In genomic region chr14:117293746-117294145, GRCm38 (mm10) we compare ENCODE assay signal across 26 mouse cellular contexts.
DNase-seq lines count a peak whose midpoint lies in the region; ATAC-seq and TF ChIP-seq lines count a peak whose summit lies in the region.
"Had no signal": no experiment of that assay in that cellular context is flagged by ENCODE, and none has a peak within 500 bp of the region (broad histone marks: within the 10 kb centered on the region; RNA-seq: fewer than 3 reads in every experiment).

No protein-coding gene starts in this region.

- no peaks in the 10 kb centered on the region for H3K4me1 ChIP-seq in embryonic facial prominence, embryonic 11.5 days (ENCODE audit: control insufficient read depth, insufficient read depth, low read length)
- H3K4me1 ChIP-seq in embryonic facial prominence, embryonic 10.5 days, result no peaks in the 10 kb centered on the region
- H3K4me1 ChIP-seq in midbrain, embryonic 11.5 days (ENCODE audit: control insufficient read depth, insufficient read depth, low read length), result 0 out of 2 replicates have a peak, but pooled peaks cover 3% of the 10 kb centered on the region
- no peaks in the 10 kb centered on the region for H3K4me1 ChIP-seq in midbrain, embryonic 14.5 days (ENCODE audit: control insufficient read depth, insufficient read depth, low read length)
- H3K4me1 ChIP-seq in embryonic fibroblast, embryonic 13.5 days (ENCODE audit: control insufficient read depth, insufficient read depth, low read length), result no peaks in the 10 kb centered on the region
- H3K4me1 ChIP-seq: embryonic facial prominence, embryonic 12.5 days had no signal

- TF ChIP-seq POLR2A in embryonic fibroblast, embryonic 13.5 days (IDR thresholded peaks at IDR 0.05; ENCODE audit: low read depth, low read length), result no peak

- TF ChIP-seq CTCF in embryonic fibroblast, embryonic 13.5 days (IDR thresholded peaks at IDR 0.05; ENCODE audit: borderline replicate concordance, insufficient read depth, low read length), result no peak

- H3K4me3 ChIP-seq in embryonic facial prominence, embryonic 11.5 days (ENCODE audit: low read depth, low read length), result no peak overlapping the region
- H3K4me3 ChIP-seq in embryonic facial prominence, embryonic 10.5 days, result no peak overlapping the region
- no peak overlapping the region for H3K4me3 ChIP-seq in midbrain, embryonic 11.5 days (ENCODE audit: low read depth, low read length)
- no peak overlapping the region for H3K4me3 ChIP-seq in midbrain, embryonic 14.5 days (replicated peaks; ENCODE audit: low read depth, low read length)
- H3K4me3 ChIP-seq in embryonic fibroblast, embryonic 13.5 days (ENCODE audit: insufficient read depth, low read length), result no peak overlapping the region
- H3K4me3 ChIP-seq: embryonic facial prominence, embryonic 12.5 days; erythroblast, embryonic 14.5 days; forebrain, embryonic 10.5 days; forebrain, embryonic 12.5 days had no signal

- peak; percentile 49 for DNase-seq in embryonic facial prominence, embryonic 11.5 days (ENCODE audit: low spot score)
- DNase-seq in embryonic facial prominence, embryonic 10.5 days (ENCODE audit: low spot score), result no peak
- DNase-seq in midbrain, embryonic 11.5 days (ENCODE audit: low spot score, missing footprints), result peak; percentile 1
- no peak for DNase-seq in midbrain, embryonic 14.5 days
- DNase-seq in embryo, embryonic 10.5 days (ENCODE audit: low spot score), result no peak
- DNase-seq in adrenal gland, postnatal 4 days (ENCODE audit: low spot score in 2 of 2), result no peak
- DNase-seq: adrenal gland, adult 8-10 months; adrenal gland, postnatal 36 days; B cell, adult 2 months; cerebellum, adult 11 months; cerebellum, adult 18-20 months; cerebellum, adult 8-10 months; cerebellum, adult 9-11 months; cerebellum, postnatal 36 days had no signal

- no peak overlapping the region for H3K27ac ChIP-seq in embryonic facial prominence, embryonic 11.5 days (replicated peaks; ENCODE audit: low read depth, low read length)
- H3K27ac ChIP-seq in embryonic facial prominence, embryonic 10.5 days (replicated peaks), result no peak overlapping the region
- no peak overlapping the region for H3K27ac ChIP-seq in midbrain, embryonic 11.5 days (ENCODE audit: low read depth, low read length)
- no peak overlapping the region for H3K27ac ChIP-seq in midbrain, embryonic 14.5 days (replicated peaks; ENCODE audit: low read depth, low read length)
- H3K27ac ChIP-seq in embryonic fibroblast, embryonic 13.5 days (ENCODE audit: insufficient read depth, low read length), result 0 out of 2 replicates have a peak overlapping the region, but pooled peaks have one; percentile 5
- H3K27ac ChIP-seq: forebrain, embryonic 10.5 days; forebrain, embryonic 12.5 days had no signal

- H3K9ac ChIP-seq in embryonic facial prominence, embryonic 11.5 days (replicated peaks; ENCODE audit: low read length), result no peak overlapping the region
- no peak overlapping the region for H3K9ac ChIP-seq in midbrain, embryonic 11.5 days (ENCODE audit: low read length)
- H3K9ac ChIP-seq in midbrain, embryonic 14.5 days (replicated peaks; ENCODE audit: low read length), result no peak overlapping the region
- H3K9ac ChIP-seq: embryonic facial prominence, embryonic 12.5 days; forebrain, embryonic 12.5 days had no signal

- ATAC-seq in embryonic facial prominence, embryonic 11.5 days (replicated peaks; ENCODE audit: insufficient number of reproducible peaks, low FRiP score, low TSS enrichment, low read depth), result no peak
- no peak for ATAC-seq in midbrain, embryonic 11.5 days (ENCODE audit: low FRiP score)
- ATAC-seq in midbrain, embryonic 14.5 days (ENCODE audit: low FRiP score, low TSS enrichment), result no peak
- ATAC-seq: activated CD4-positive, CD25-positive, alpha-beta regulatory T cell, adult 4 months; CD4-positive, CD25-positive, alpha-beta regulatory T cell, adult 4 months; forebrain, embryonic 14.5 days; forebrain, embryonic 16.5 days; Patski had no signal

- H3K27me3 ChIP-seq in embryonic facial prominence, embryonic 11.5 days (ENCODE audit: control insufficient read depth, insufficient read depth, low read length), result no peaks in the 10 kb centered on the region
- H3K27me3 ChIP-seq in embryonic facial prominence, embryonic 10.5 days (replicated peaks; ENCODE audit: low read depth, poor library complexity, severe bottlenecking), result no peaks in the 10 kb centered on the region
- no peaks in the 10 kb centered on the region for H3K27me3 ChIP-seq in midbrain, embryonic 11.5 days (ENCODE audit: control insufficient read depth, insufficient read depth, low read length)
- H3K27me3 ChIP-seq in midbrain, embryonic 14.5 days (ENCODE audit: control insufficient read depth, insufficient read depth, low read length), result no peaks in the 10 kb centered on the region
- H3K27me3 ChIP-seq: CH12.LX; embryonic facial prominence, embryonic 12.5 days; forebrain, embryonic 12.5 days; Patski had no signal

- H3K9me3 ChIP-seq in embryonic facial prominence, embryonic 11.5 days (replicated peaks; ENCODE audit: control insufficient read depth, low read length), result no peaks in the 10 kb centered on the region
- peaks cover 4% of the 10 kb centered on the region; the same call in 1 of the 2 replicates for H3K9me3 ChIP-seq in embryonic facial prominence, embryonic 10.5 days
- no peaks in the 10 kb centered on the region for H3K9me3 ChIP-seq in midbrain, embryonic 11.5 days (ENCODE audit: control insufficient read depth, low read length)
- no peaks in the 10 kb centered on the region for H3K9me3 ChIP-seq in midbrain, embryonic 14.5 days (ENCODE audit: control insufficient read depth, low read length)
- H3K9me3 ChIP-seq: embryonic facial prominence, embryonic 12.5 days; forebrain, embryonic 12.5 days had no signal

- 56% methylated on average over 4 of the region's 4 CpGs for WGBS in embryonic facial prominence, embryonic 11.5 days
- 72% methylated on average over 4 of the region's 4 CpGs for WGBS in embryonic facial prominence, embryonic 10.5 days
- WGBS in midbrain, embryonic 11.5 days, result 90% methylated on average over 4 of the region's 4 CpGs
- 96% methylated on average over 4 of the region's 4 CpGs for WGBS in midbrain, embryonic 14.5 days

- no peak overlapping the region for H3K4me2 ChIP-seq in embryonic facial prominence, embryonic 11.5 days (ENCODE audit: low read depth, low read length)
- no peak overlapping the region for H3K4me2 ChIP-seq in midbrain, embryonic 11.5 days
- H3K4me2 ChIP-seq in midbrain, embryonic 14.5 days (ENCODE audit: low read length), result no peak overlapping the region
- H3K4me2 ChIP-seq: embryonic facial prominence, embryonic 12.5 days; forebrain, embryonic 12.5 days had no signal

- no peaks in the 10 kb centered on the region for H3K36me3 ChIP-seq in embryonic facial prominence, embryonic 11.5 days (replicated peaks; ENCODE audit: control insufficient read depth, insufficient read depth, low read depth, low read length)
- H3K36me3 ChIP-seq in embryonic facial prominence, embryonic 10.5 days (replicated peaks), result no peaks in the 10 kb centered on the region
- H3K36me3 ChIP-seq in midbrain, embryonic 11.5 days (ENCODE audit: control insufficient read depth, insufficient read depth, low read length), result no peaks in the 10 kb centered on the region
- no peaks in the 10 kb centered on the region for H3K36me3 ChIP-seq in midbrain, embryonic 14.5 days (ENCODE audit: control insufficient read depth, insufficient read depth, low read length)
- H3K36me3 ChIP-seq: embryonic facial prominence, embryonic 12.5 days; forebrain, embryonic 10.5 days; forebrain, embryonic 12.5 days; G1E had no signal

Comparison
In these comparisons a context has a peak if more than half of its experiments do, and no peak if none do; other contexts are left out.
1. DNase-seq: peak in embryonic facial prominence, embryonic 11.5 days (single experiment) and midbrain, embryonic 11.5 days (single experiment); none in embryonic facial prominence, embryonic 10.5 days (single experiment), midbrain, embryonic 14.5 days (single experiment), embryo, embryonic 10.5 days (single experiment) and adrenal gland, postnatal 4 days (0 of 2).